Mouse (Mus musculus) neural tube, embryonic 11.5 days (tissue): ENCODE measurements at regions not wholly inside any gene's neighbourhood (a gene's known extent, or its start where the extent isn't known, plus 50 kb on each side); places are given as distances from the start of the nearest gene placed in this dataset.

Source experiments
- ATAC-seq: fragments of 200-750 bp; cut with Nextera tagmentation; 2 replicates; pipeline ENCODE4 v1.8.0; 2017; ENCODE audit warnings: moderate number of reproducible peaks, mild to moderate bottlenecking, moderate TSS enrichment, moderate library complexity; ENCODE audit not compliant: insufficient read depth, low FRiP score, low TSS enrichment
- DNase-seq: peaks from one replicate; pipeline ENCODE4 v3.0.0-alpha.2; 2015; ENCODE audit warnings: low spot score
- H3K27ac ChIP-seq: fragments of 300-500 bp; sonication (generic); 2 replicates; pipeline ENCODE4 v1.5.1; 2014; ENCODE audit warnings: low read depth, mild to moderate bottlenecking, low read length
- H3K27me3 ChIP-seq: fragments of 300-500 bp; sonication (generic); 2 replicates; pipeline ENCODE4 v1.6.1; 2014; ENCODE audit warnings: mild to moderate bottlenecking, low read length, mixed read lengths; ENCODE audit not compliant: control insufficient read depth, insufficient read depth
- H3K36me3 ChIP-seq: fragments of 300-500 bp; sonication (generic); 2 replicates; pipeline ENCODE4 v1.6.1; 2014; ENCODE audit warnings: mild to moderate bottlenecking, low read length, moderate library complexity, mixed read lengths; ENCODE audit not compliant: control insufficient read depth, insufficient read depth
- H3K4me1 ChIP-seq: fragments of 300-500 bp; sonication (generic); 2 replicates; pipeline ENCODE4 v1.6.1; 2014; ENCODE audit warnings: low read length, mixed read lengths; ENCODE audit not compliant: control insufficient read depth, insufficient read depth
- H3K4me2 ChIP-seq: fragments of 300-500 bp; sonication (generic); 2 replicates; pipeline ENCODE4 v1.6.1; 2014; ENCODE audit warnings: low read depth, mild to moderate bottlenecking, moderate library complexity
- H3K4me3 ChIP-seq: fragments of 300-500 bp; sonication (generic); 2 replicates; pipeline ENCODE4 v1.5.1; 2014; ENCODE audit warnings: low read depth, low read length
- H3K9ac ChIP-seq: fragments of 300-500 bp; sonication (generic); 2 replicates; pipeline ENCODE4 v1.6.1; 2014; ENCODE audit warnings: mild to moderate bottlenecking, low read length
- H3K9me3 ChIP-seq: fragments of 300-500 bp; sonication (generic); 2 replicates; pipeline ENCODE4 v1.6.1; 2016; ENCODE audit warnings: low read length; ENCODE audit not compliant: control insufficient read depth
- WGBS: fragments of 180-500 bp; shearing (Covaris S2); extraction: QIAGEN DNeasy Blood & Tissue Kit; methylation state at CpG from one replicate; pipeline ENCODE4 v1.1.7; 2014; 5-methylcytosine and 5-hydroxymethylcytosine counted together

GRCm38 (mm10) chr13:47339411-47339810 is 217.0 kb downstream of the Rnf144b start:
- no peak overlapping the region for H3K27ac ChIP-seq
- H3K36me3 ChIP-seq, result no peaks in the 10 kb centered on the region
- H3K9ac ChIP-seq, result no peak overlapping the region
- H3K4me3 ChIP-seq, result no peak overlapping the region
- DNase-seq, result no peak
- no peaks in the 10 kb centered on the region for H3K9me3 ChIP-seq
- H3K4me2 ChIP-seq, result no peak overlapping the region
- H3K4me1 ChIP-seq, result no peaks in the 10 kb centered on the region
- H3K27me3 ChIP-seq, result no peaks in the 10 kb centered on the region
- WGBS, result 79% methylated on average over 5 of the region's 5 CpGs
- no peak for ATAC-seq

GRCm38 (mm10) chr13:47342361-47342760 is 219.9 kb downstream of the Rnf144b start:
- no peak for ATAC-seq
- Histone ChIP-seq H3K4me1 (no peaks in the 10 kb centered on the region), H3K9ac (no peak overlapping the region), H3K27ac (no peak overlapping the region), H3K36me3 (no peaks in the 10 kb centered on the region), H3K4me3 (no peak overlapping the region), H3K27me3 (no peaks in the 10 kb centered on the region), H3K9me3 (no peaks in the 10 kb centered on the region), H3K4me2 (no peak overlapping the region)
- WGBS, result 92% methylated on average over 1 of the region's 1 CpGs
- no peak for DNase-seq

GRCm38 (mm10) chr13:47345576-47345975 is 223.1 kb downstream of the Rnf144b start:
- Histone ChIP-seq H3K4me2 (no peak overlapping the region), H3K27ac (no peak overlapping the region), H3K9me3 (no peaks in the 10 kb centered on the region), H3K4me1 (no peaks in the 10 kb centered on the region), H3K36me3 (no peaks in the 10 kb centered on the region), H3K4me3 (no peak overlapping the region), H3K9ac (no peak overlapping the region), H3K27me3 (no peaks in the 10 kb centered on the region)
- WGBS, result 50% methylated on average over 9 of the region's 9 CpGs
- no peak for ATAC-seq
- DNase-seq, result no peak

GRCm38 (mm10) chr13:47347835-47348234 is 225.4 kb downstream of the Rnf144b start:
- no peak overlapping the region for H3K4me3 ChIP-seq
- H3K9ac ChIP-seq, result no peak overlapping the region
- H3K36me3 ChIP-seq, result no peaks in the 10 kb centered on the region
- H3K9me3 ChIP-seq, result no peaks in the 10 kb centered on the region
- H3K27ac ChIP-seq, result no peak overlapping the region
- H3K27me3 ChIP-seq, result no peaks in the 10 kb centered on the region
- DNase-seq (no peak), ATAC-seq (no peak)
- no peaks in the 10 kb centered on the region for H3K4me1 ChIP-seq
- 80% methylated on average over 6 of the region's 6 CpGs for WGBS
- no peak overlapping the region for H3K4me2 ChIP-seq

- no peaks in the 10 kb centered on the region for H3K9me3 ChIP-seq
- H3K9ac ChIP-seq, result no peak overlapping the region
- ATAC-seq, result no peak
- DNase-seq, result peak; percentile 81
- H3K4me2 ChIP-seq, result no peak overlapping the region
- H3K27me3 ChIP-seq, result no peaks in the 10 kb centered on the region
- WGBS, result 48% methylated on average over 17 of the region's 17 CpGs
- no peaks in the 10 kb centered on the region for H3K4me1 ChIP-seq
- H3K36me3 ChIP-seq, result no peaks in the 10 kb centered on the region
- no peak overlapping the region for H3K27ac ChIP-seq
- H3K4me3 ChIP-seq, result no peak overlapping the region
These were observed 226.2 kb downstream of the Rnf144b start for GRCm38 (mm10) chr13:47348517-47349145.

- no peak overlapping the region for H3K4me3 ChIP-seq
- no peaks in the 10 kb centered on the region for H3K9me3 ChIP-seq
- no peaks in the 10 kb centered on the region for H3K27me3 ChIP-seq
- 87% methylated on average over 12 of the region's 12 CpGs for whole genome bisulfite sequencing
- DNase-seq (no peak), ATAC-seq (no peak)
- no peaks in the 10 kb centered on the region for H3K36me3 ChIP-seq
- H3K27ac ChIP-seq, result no peak overlapping the region
- H3K4me1 ChIP-seq, result no peaks in the 10 kb centered on the region
- H3K4me2 ChIP-seq, result no peak overlapping the region
- H3K9ac ChIP-seq, result no peak overlapping the region
These were observed 232.0 kb downstream of the Rnf144b start for GRCm38 (mm10) chr13:47354446-47354845.

GRCm38 (mm10) chr13:47355169-47355568 is 232.7 kb downstream of the Rnf144b start:
- Histone ChIP-seq H3K4me2 (no peak overlapping the region), H3K4me3 (no peak overlapping the region), H3K9me3 (no peaks in the 10 kb centered on the region), H3K9ac (no peak overlapping the region), H3K4me1 (no peaks in the 10 kb centered on the region), H3K27ac (no peak overlapping the region), H3K27me3 (no peaks in the 10 kb centered on the region), H3K36me3 (no peaks in the 10 kb centered on the region)
- no peak for DNase-seq
- no peak for ATAC-seq
- 65% methylated on average over 5 of the region's 5 CpGs for WGBS

- no peak for DNase-seq
- Histone ChIP-seq H3K36me3 (no peaks in the 10 kb centered on the region), H3K4me2 (no peak overlapping the region), H3K4me1 (no peaks in the 10 kb centered on the region), H3K27ac (no peak overlapping the region), H3K27me3 (no peaks in the 10 kb centered on the region), H3K4me3 (no peak overlapping the region), H3K9me3 (no peaks in the 10 kb centered on the region), H3K9ac (no peak overlapping the region)
- ATAC-seq, result no peak
- WGBS, result 84% methylated on average over 9 of the region's 9 CpGs
These were observed 236.5 kb downstream of the Rnf144b start for GRCm38 (mm10) chr13:47358986-47359385.

GRCm38 (mm10) chr13:47365776-47366175 is 243.3 kb downstream of the Rnf144b start:
- WGBS, result 79% methylated on average over 7 of the region's 7 CpGs
- H3K27ac ChIP-seq, result no peak overlapping the region
- peak; percentile 24 for DNase-seq

More at GRCm38 (mm10) chr13:47365776-47366175, 243.3 kb downstream of the Rnf144b start:
- Histone ChIP-seq H3K9me3 (no peaks in the 10 kb centered on the region), H3K9ac (no peak overlapping the region), H3K4me1 (peaks cover 4% of the 10 kb centered on the region; the same call in 1 of the 2 replicates), H3K27me3 (no peaks in the 10 kb centered on the region), H3K36me3 (no peaks in the 10 kb centered on the region), H3K4me3 (no peak overlapping the region), H3K4me2 (no peak overlapping the region)
- ATAC-seq, result no peak
